ENCODE assay signal across 11 mouse cellular contexts in the genomic region with DNA sequence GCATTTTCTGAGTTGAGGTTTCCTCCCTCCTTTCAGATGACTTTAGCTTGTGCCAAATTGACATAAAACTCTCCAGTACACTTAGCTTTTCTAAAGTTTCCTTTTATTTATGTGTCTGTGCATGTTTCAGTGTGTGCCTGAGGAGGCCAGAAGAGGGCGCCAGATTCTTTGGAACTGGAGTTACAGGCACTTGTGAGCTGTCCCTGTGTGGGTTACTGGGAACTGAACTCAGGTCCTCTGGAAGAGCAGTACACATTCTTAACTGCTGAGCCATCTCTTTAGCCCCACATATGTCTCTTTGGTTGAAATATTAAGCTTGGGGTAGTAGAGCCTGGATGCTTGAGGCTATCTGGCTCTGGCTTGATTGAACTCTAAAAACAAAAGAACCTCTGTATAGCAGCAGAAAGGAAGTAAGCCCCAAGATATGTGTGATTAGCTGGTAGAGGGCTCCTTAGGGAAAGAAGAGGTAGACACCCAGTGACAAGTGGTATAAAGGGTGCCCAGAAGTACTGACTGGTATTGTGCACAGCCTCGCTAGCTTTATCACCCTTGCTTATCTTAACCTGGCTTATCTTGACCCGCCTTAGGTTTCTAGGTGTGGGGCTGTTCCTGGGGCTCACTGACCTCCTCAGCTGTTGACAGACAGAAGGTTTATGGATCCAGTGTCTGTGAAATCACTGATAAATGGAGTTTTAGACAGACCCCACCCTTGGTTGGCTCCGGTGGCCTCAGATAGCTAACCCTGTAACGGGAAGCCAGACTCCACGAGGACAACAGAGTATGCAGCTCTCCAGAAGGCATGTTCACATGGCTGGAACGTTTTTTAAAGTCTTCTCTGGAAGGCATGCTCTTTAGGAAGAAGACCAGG. TPM values are rescaled to one million over a fixed set of nuclear protein-coding genes. Genes with fewer than 3 reads are reported as not detected.
DNase-seq lines count a peak whose midpoint lies in the region; ATAC-seq and TF ChIP-seq lines count a peak whose summit lies in the region.
"Had no signal": no experiment of that assay in that cellular context is flagged by ENCODE, and none has a peak within 500 bp of the region (broad histone marks: within the 10 kb centered on the region; RNA-seq: fewer than 3 reads in every experiment).

No protein-coding gene starts in this region.

- 69% methylated on average over 7 of the region's 7 CpGs for WGBS in hindbrain, postnatal 0 days
- 70% methylated on average over 7 of the region's 7 CpGs for WGBS in hindbrain, embryonic 10.5 days
- 10% methylated on average over 7 of the region's 7 CpGs for WGBS in liver, embryonic 15.5 days (ENCODE audit: insufficient replicate concordance)

- intact Hi-C loops in left cerebral cortex, postnatal 14 days (cut with DNase I) = no loop called here

- DNase-seq in hindbrain, postnatal 0 days (ENCODE audit: low spot score) = no peak
- no peak for DNase-seq in hindbrain, embryonic 10.5 days (ENCODE audit: low spot score)
- DNase-seq in right cerebral cortex, postnatal 25 days = no peak
- no peak for DNase-seq in left cerebral cortex, postnatal 14 days (ENCODE audit: low spot score in 2 of 2)
- DNase-seq in layer of hippocampus, postnatal 14 days (ENCODE audit: low spot score in 2 of 2) = no peak

- no peak overlapping the region for H3K9ac ChIP-seq in hindbrain, postnatal 0 days (replicated peaks; ENCODE audit: low read length)
- peak overlapping the region; percentile 43; the same call in 1 of the 2 replicates for H3K9ac ChIP-seq in liver, embryonic 15.5 days
- H3K9ac ChIP-seq: limb, embryonic 12.5 days had no signal

- H3K27me3 ChIP-seq in hindbrain, postnatal 0 days (ENCODE audit: insufficient read depth, low read length) = no peaks in the 10 kb centered on the region
- no peaks in the 10 kb centered on the region for H3K27me3 ChIP-seq in hindbrain, embryonic 10.5 days (ENCODE audit: insufficient read depth, poor library complexity, severe bottlenecking)
- no peaks in the 10 kb centered on the region for H3K27me3 ChIP-seq in E14TG2a.4 (ENCODE audit: insufficient read depth, low read length)
- no peaks in the 10 kb centered on the region for H3K27me3 ChIP-seq in liver, embryonic 15.5 days
- H3K27me3 ChIP-seq: limb, embryonic 12.5 days had no signal

- no peak overlapping the region for H3K4me3 ChIP-seq in hindbrain, postnatal 0 days (ENCODE audit: low read length)
- H3K4me3 ChIP-seq in hindbrain, embryonic 10.5 days = no peak overlapping the region
- no peak overlapping the region for H3K4me3 ChIP-seq in E14TG2a.4 (replicated peaks; ENCODE audit: low read length)
- H3K4me3 ChIP-seq in liver, embryonic 15.5 days (replicated peaks) = 0 out of 2 replicates have a peak overlapping the region, but pooled peaks have one; percentile 26
- H3K4me3 ChIP-seq: limb, embryonic 12.5 days had no signal

- no peak for ATAC-seq in hindbrain, postnatal 0 days
- ATAC-seq in common myeloid progenitor, adult 5-6 weeks (replicated peaks; ENCODE audit: low read depth, poor library complexity, severe bottlenecking) = peak; percentile 46; the same call in 1 of the 2 replicates
- ATAC-seq in liver, embryonic 15.5 days (ENCODE audit: insufficient read depth) = peak; percentile 93

- H3K27ac ChIP-seq in hindbrain, postnatal 0 days = no peak overlapping the region
- H3K27ac ChIP-seq in hindbrain, embryonic 10.5 days = no peak overlapping the region
- peak overlapping the region; percentile 94 for H3K27ac ChIP-seq in liver, embryonic 15.5 days (replicated peaks)
- H3K27ac ChIP-seq: limb, embryonic 12.5 days had no signal

- no peak overlapping the region for H3K4me2 ChIP-seq in hindbrain, postnatal 0 days (ENCODE audit: low read depth, low read length)
- H3K4me2 ChIP-seq in liver, embryonic 15.5 days = peak overlapping the region; percentile 57
- H3K4me2 ChIP-seq: limb, embryonic 12.5 days had no signal

- no peaks in the 10 kb centered on the region for H3K9me3 ChIP-seq in hindbrain, postnatal 0 days (ENCODE audit: low read length)
- H3K9me3 ChIP-seq in hindbrain, embryonic 10.5 days = no peaks in the 10 kb centered on the region
- peaks cover 2% of the 10 kb centered on the region; the same call in 1 of the 2 replicates for H3K9me3 ChIP-seq in E14TG2a.4 (ENCODE audit: low read length)
- H3K9me3 ChIP-seq in liver, embryonic 15.5 days (replicated peaks) = no peaks in the 10 kb centered on the region
- H3K9me3 ChIP-seq: limb, embryonic 12.5 days had no signal

- H3K36me3 ChIP-seq in hindbrain, postnatal 0 days (ENCODE audit: insufficient read depth, low read length) = 0 out of 2 replicates have a peak, but pooled peaks cover 2% of the 10 kb centered on the region
- H3K36me3 ChIP-seq in hindbrain, embryonic 10.5 days = peaks cover 13% of the 10 kb centered on the region; the same call in 1 of the 2 replicates
- H3K36me3 ChIP-seq in E14TG2a.4 (ENCODE audit: insufficient read depth, low read length) = peaks cover 1% of the 10 kb centered on the region; the same call in 1 of the 2 replicates
- peaks cover 12% of the 10 kb centered on the region for H3K36me3 ChIP-seq in liver, embryonic 15.5 days (replicated peaks)

- H3K4me1 ChIP-seq in hindbrain, postnatal 0 days (ENCODE audit: insufficient read depth, low read length) = no peaks in the 10 kb centered on the region
- H3K4me1 ChIP-seq in hindbrain, embryonic 10.5 days (replicated peaks) = no peaks in the 10 kb centered on the region
- H3K4me1 ChIP-seq in E14TG2a.4 (replicated peaks; ENCODE audit: low read depth, low read length) = no peaks in the 10 kb centered on the region
- peaks cover 78% of the 10 kb centered on the region for H3K4me1 ChIP-seq in liver, embryonic 15.5 days (replicated peaks)
- H3K4me1 ChIP-seq: limb, embryonic 12.5 days had no signal

- peak; percentile 21; the same call in 1 of the 2 replicates for TF ChIP-seq CTCF in hindbrain, postnatal 0 days (IDR thresholded peaks at IDR 0.05; ENCODE audit: low read depth)
- TF ChIP-seq CTCF in E14TG2a.4 (conservative IDR thresholded peaks at IDR 0.05; ENCODE audit: low read length) = peak; percentile 80

RNA-seq across cellular contexts. Expression of a gene that starts 22.4 kb away (rescaled TPM):
- 51.8 and 55.4 TPM in 2 replicates for total RNA-seq in hindbrain, postnatal 0 days (2014; rRNA removed)
- 39.7 and 40.3 TPM in 2 replicates for polyA plus RNA-seq in hindbrain, postnatal 0 days (2015; fragmentation: Nextera tagmentation; extraction: Ambion mirVana)
- polyA plus RNA-seq in hindbrain, embryonic 10.5 days (2016; fragmentation: Nextera tagmentation; extraction: Ambion mirVana) = 50.7 and 52.0 TPM in 2 replicates
- total RNA-seq in common myeloid progenitor, adult 5-6 weeks (2017) = 12.7 and 13.5 TPM in 2 replicates
- polyA plus RNA-seq in liver, embryonic 15.5 days (2015; fragmentation: Nextera tagmentation; extraction: Ambion mirVana) = 16.7 and 19.0 TPM in 2 replicates
- total RNA-seq in left cerebral cortex, postnatal 14 days (2021) = 10 to 100 TPM; 54.1 to 59.7 TPM
- total RNA-seq in layer of hippocampus, postnatal 14 days (2021) = 10 to 100 TPM; 67.1 to 69.3 TPM

RNA-seq across cellular contexts. Expression of a gene that starts 22.8 kb away (rescaled TPM):
- 36.3 and 42.9 TPM in 2 replicates for total RNA-seq in hindbrain, postnatal 0 days (2014; rRNA removed)
- 43.8 TPM in 2 replicates for polyA plus RNA-seq in hindbrain, postnatal 0 days (2015; fragmentation: Nextera tagmentation; extraction: Ambion mirVana)
- 28.4 and 30.4 TPM in 2 replicates for polyA plus RNA-seq in hindbrain, embryonic 10.5 days (2016; fragmentation: Nextera tagmentation; extraction: Ambion mirVana)
- 23.0 and 25.8 TPM in 2 replicates for total RNA-seq in common myeloid progenitor, adult 5-6 weeks (2017)
- 35.0 and 36.0 TPM in 2 replicates for polyA plus RNA-seq in liver, embryonic 15.5 days (2015; fragmentation: Nextera tagmentation; extraction: Ambion mirVana)
- total RNA-seq in left cerebral cortex, postnatal 14 days (2021) = 10 to 100 TPM; 48.6 to 52.7 TPM
- 10 to 100 TPM; 47.7 to 52.0 TPM for total RNA-seq in layer of hippocampus, postnatal 14 days (2021)

RNA-seq across cellular contexts. Expression of a gene that starts 25.9 kb away (rescaled TPM):
- total RNA-seq in hindbrain, postnatal 0 days (2014; rRNA removed) = not detected in 2 replicates
- not detected in 2 replicates for polyA plus RNA-seq in hindbrain, postnatal 0 days (2015; fragmentation: Nextera tagmentation; extraction: Ambion mirVana)
- polyA plus RNA-seq in hindbrain, embryonic 10.5 days (2016; fragmentation: Nextera tagmentation; extraction: Ambion mirVana) = not detected in 2 replicates
- total RNA-seq in common myeloid progenitor, adult 5-6 weeks (2017) = not detected in 2 replicates
- 0.97 and 1.5 TPM in 2 replicates for polyA plus RNA-seq in liver, embryonic 15.5 days (2015; fragmentation: Nextera tagmentation; extraction: Ambion mirVana)
- not detected for total RNA-seq in left cerebral cortex, postnatal 14 days (2021)
- under 1 TPM in 1 of 2 experiments, not detected in 1; 0.37 TPM for total RNA-seq in layer of hippocampus, postnatal 14 days (2021)
- total RNA-seq: gastrocnemius, postnatal 4 days; neutrophil, adult 5-6 weeks had no signal
- polyA plus RNA-seq: limb, embryonic 12.5 days had no signal

RNA-seq across cellular contexts. Expression of a gene that starts 46.0 kb away (rescaled TPM):
- 23.9 and 27.8 TPM in 2 replicates for total RNA-seq in hindbrain, postnatal 0 days (2014; rRNA removed)
- 19.7 and 21.9 TPM in 2 replicates for polyA plus RNA-seq in hindbrain, postnatal 0 days (2015; fragmentation: Nextera tagmentation; extraction: Ambion mirVana)
- 24.2 and 28.2 TPM in 2 replicates for polyA plus RNA-seq in hindbrain, embryonic 10.5 days (2016; fragmentation: Nextera tagmentation; extraction: Ambion mirVana)
- 15.8 and 19.3 TPM in 2 replicates for total RNA-seq in common myeloid progenitor, adult 5-6 weeks (2017)
- 9.4 and 11.5 TPM in 2 replicates for polyA plus RNA-seq in liver, embryonic 15.5 days (2015; fragmentation: Nextera tagmentation; extraction: Ambion mirVana)
- 10 to 100 TPM; 20.0 to 21.3 TPM for total RNA-seq in left cerebral cortex, postnatal 14 days (2021)
- total RNA-seq in layer of hippocampus, postnatal 14 days (2021) = 10 to 100 TPM; 20.1 to 20.2 TPM
